Mouse (Mus musculus): ENCODE data around the gene Rora. TPM values are rescaled to one million over a fixed set of nuclear protein-coding genes. Genes with fewer than 3 reads are reported as not detected.

Rora gene
- polyA plus RNA-seq, 1 experiment, result 4.5 TPM

GRCm38 (mm10) chr9:69304991-69305390 lies 651.4 kb downstream of the Rora start:
- TF ChIP-seq CTCF (IDR thresholded peaks at IDR 0.05; ENCODE audit: extremely low read depth, insufficient read length, insufficient replicate concordance, low read depth, low read length), result no peak
- no peak for TF ChIP-seq POLR2A (IDR thresholded peaks at IDR 0.05; ENCODE audit: low read depth, low read length)
- Histone ChIP-seq H3K27ac (ENCODE audit: insufficient read depth, low read depth, low read length) (no peak overlapping the region), H3K27me3 (ENCODE audit: control insufficient read depth, insufficient read depth, low read length) (no peaks in the 10 kb centered on the region), H3K4me1 (ENCODE audit: control insufficient read depth, insufficient read depth, insufficient read length, low read length) (peaks cover 4% of the 10 kb centered on the region; the same call in 1 of the 2 replicates), H3K4me3 (ENCODE audit: low read depth, low read length) (no peak overlapping the region), H3K36me3 (ENCODE audit: control insufficient read depth, insufficient read depth, low read length) (no peaks in the 10 kb centered on the region)
- WGBS, result 53% methylated on average over 3 of the region's 3 CpGs

- TF ChIP-seq CTCF (IDR thresholded peaks at IDR 0.05; ENCODE audit: extremely low read depth, insufficient read length, insufficient replicate concordance, low read depth, low read length) (no peak), POLR2A (IDR thresholded peaks at IDR 0.05; ENCODE audit: low read depth, low read length) (no peak)
- H3K27ac ChIP-seq (ENCODE audit: insufficient read depth, low read depth, low read length), result no peak overlapping the region
- 0 out of 2 replicates have a peak, but pooled peaks cover 2% of the 10 kb centered on the region for H3K4me1 ChIP-seq (ENCODE audit: control insufficient read depth, insufficient read depth, insufficient read length, low read length)
- H3K27me3 ChIP-seq (ENCODE audit: control insufficient read depth, insufficient read depth, low read length), result no peaks in the 10 kb centered on the region
- 68% methylated on average over 9 of the region's 9 CpGs for WGBS
- H3K4me3 ChIP-seq (ENCODE audit: low read depth, low read length), result no peak overlapping the region
- H3K36me3 ChIP-seq (ENCODE audit: control insufficient read depth, insufficient read depth, low read length), result no peaks in the 10 kb centered on the region
These were observed 653.3 kb downstream of the Rora start for GRCm38 (mm10) chr9:69306734-69307528.

GRCm38 (mm10) chr9:69307974-69308373 lies 654.4 kb downstream of the Rora start:
- Histone ChIP-seq H3K4me3 (ENCODE audit: low read depth, low read length) (no peak overlapping the region), H3K4me1 (ENCODE audit: control insufficient read depth, insufficient read depth, insufficient read length, low read length) (0 out of 2 replicates have a peak, but pooled peaks cover 2% of the 10 kb centered on the region), H3K27me3 (ENCODE audit: control insufficient read depth, insufficient read depth, low read length) (no peaks in the 10 kb centered on the region), H3K36me3 (ENCODE audit: control insufficient read depth, insufficient read depth, low read length) (no peaks in the 10 kb centered on the region), H3K27ac (ENCODE audit: insufficient read depth, low read depth, low read length) (no peak overlapping the region)
- TF ChIP-seq POLR2A (IDR thresholded peaks at IDR 0.05; ENCODE audit: low read depth, low read length) (no peak), CTCF (IDR thresholded peaks at IDR 0.05; ENCODE audit: extremely low read depth, insufficient read length, insufficient replicate concordance, low read depth, low read length) (no peak)
- WGBS, result 64% methylated on average over 11 of the region's 11 CpGs

- Histone ChIP-seq H3K4me1 (ENCODE audit: control insufficient read depth, insufficient read depth, insufficient read length, low read length) (0 out of 2 replicates have a peak, but pooled peaks cover 2% of the 10 kb centered on the region), H3K36me3 (ENCODE audit: control insufficient read depth, insufficient read depth, low read length) (no peaks in the 10 kb centered on the region), H3K4me3 (ENCODE audit: low read depth, low read length) (no peak overlapping the region), H3K27ac (ENCODE audit: insufficient read depth, low read depth, low read length) (no peak overlapping the region), H3K27me3 (ENCODE audit: control insufficient read depth, insufficient read depth, low read length) (no peaks in the 10 kb centered on the region)
- no peak for TF ChIP-seq POLR2A (IDR thresholded peaks at IDR 0.05; ENCODE audit: low read depth, low read length)
- no peak for TF ChIP-seq CTCF (IDR thresholded peaks at IDR 0.05; ENCODE audit: extremely low read depth, insufficient read length, insufficient replicate concordance, low read depth, low read length)
- 63% methylated on average over 12 of the region's 12 CpGs for WGBS
These were observed 656.9 kb downstream of the Rora start for GRCm38 (mm10) chr9:69310524-69310923.

- TF ChIP-seq CTCF (IDR thresholded peaks at IDR 0.05; ENCODE audit: extremely low read depth, insufficient read length, insufficient replicate concordance, low read depth, low read length) (no peak), POLR2A (IDR thresholded peaks at IDR 0.05; ENCODE audit: low read depth, low read length) (no peak)
- Histone ChIP-seq H3K27ac (ENCODE audit: insufficient read depth, low read depth, low read length) (no peak overlapping the region), H3K4me3 (ENCODE audit: low read depth, low read length) (no peak overlapping the region), H3K36me3 (ENCODE audit: control insufficient read depth, insufficient read depth, low read length) (no peaks in the 10 kb centered on the region), H3K27me3 (ENCODE audit: control insufficient read depth, insufficient read depth, low read length) (no peaks in the 10 kb centered on the region), H3K4me1 (ENCODE audit: control insufficient read depth, insufficient read depth, insufficient read length, low read length) (no peaks in the 10 kb centered on the region)
- WGBS, result 82% methylated on average over 3 of the region's 3 CpGs
These were observed 659.7 kb downstream of the Rora start for GRCm38 (mm10) chr9:69313297-69313696.

- 80% methylated on average over 9 of the region's 9 CpGs for WGBS
- TF ChIP-seq POLR2A (IDR thresholded peaks at IDR 0.05; ENCODE audit: low read depth, low read length) (no peak), CTCF (IDR thresholded peaks at IDR 0.05; ENCODE audit: extremely low read depth, insufficient read length, insufficient replicate concordance, low read depth, low read length) (no peak)
- no peaks in the 10 kb centered on the region for H3K27me3 ChIP-seq (ENCODE audit: control insufficient read depth, insufficient read depth, low read length)
- H3K4me3 ChIP-seq (ENCODE audit: low read depth, low read length), result no peak overlapping the region
- H3K36me3 ChIP-seq (ENCODE audit: control insufficient read depth, insufficient read depth, low read length), result no peaks in the 10 kb centered on the region
- H3K4me1 ChIP-seq (ENCODE audit: control insufficient read depth, insufficient read depth, insufficient read length, low read length), result no peaks in the 10 kb centered on the region; the same call in 1 of the 2 replicates
- H3K27ac ChIP-seq (ENCODE audit: insufficient read depth, low read depth, low read length), result no peak overlapping the region
These were observed 661.0 kb downstream of the Rora start for GRCm38 (mm10) chr9:69314451-69315210.
